Comparison of ENCODE assay signal across 8 mouse cellular contexts in genomic region chr4:152086505-152087210, GRCm38 (mm10). TPM values are rescaled to one million over a fixed set of nuclear protein-coding genes. Genes with fewer than 3 reads are reported as not detected.
DNase-seq lines count a peak whose midpoint lies in the region; ATAC-seq lines count a peak whose summit lies in the region.

No protein-coding gene starts in this region.

- peak overlapping the region; percentile 81 for H3K9ac ChIP-seq in forebrain, embryonic 11.5 days (ENCODE audit: low read length)
- H3K9ac ChIP-seq in hindbrain, embryonic 12.5 days: peak overlapping the region; percentile 84
- peak overlapping the region; percentile 80 for H3K9ac ChIP-seq in midbrain, embryonic 12.5 days (replicated peaks)

- H3K27ac ChIP-seq in forebrain, embryonic 11.5 days (ENCODE audit: low read depth, low read length): 0 out of 2 replicates have a peak overlapping the region, but pooled peaks have one; percentile 10
- H3K27ac ChIP-seq in hindbrain, embryonic 12.5 days: 0 out of 2 replicates have a peak overlapping the region, but pooled peaks have one; percentile 58
- peak overlapping the region; percentile 91 for H3K27ac ChIP-seq in limb, embryonic 10.5 days
- H3K27ac ChIP-seq in midbrain, embryonic 12.5 days (replicated peaks): no peak overlapping the region

- H3K4me2 ChIP-seq in forebrain, embryonic 11.5 days (ENCODE audit: low read depth, low read length, severe bottlenecking): peak overlapping the region; percentile 97
- peak overlapping the region; percentile 76 for H3K4me2 ChIP-seq in hindbrain, embryonic 12.5 days (replicated peaks)
- peak overlapping the region; percentile 81 for H3K4me2 ChIP-seq in midbrain, embryonic 12.5 days (replicated peaks)

- H3K36me3 ChIP-seq in forebrain, embryonic 11.5 days (ENCODE audit: control insufficient read depth, insufficient read depth, low read length): no peaks in the 10 kb centered on the region
- no peaks in the 10 kb centered on the region for H3K36me3 ChIP-seq in hindbrain, embryonic 12.5 days
- H3K36me3 ChIP-seq in limb, embryonic 10.5 days: peaks cover 11% of the 10 kb centered on the region
- H3K36me3 ChIP-seq in midbrain, embryonic 12.5 days: no peaks in the 10 kb centered on the region
- no peaks in the 10 kb centered on the region for H3K36me3 ChIP-seq in splenic B cell, adult 2 months (ENCODE audit: control insufficient read depth, insufficient read depth, low read length, poor library complexity, severe bottlenecking)

- peak overlapping the region; percentile 75 for H3K4me3 ChIP-seq in forebrain, embryonic 11.5 days (ENCODE audit: low read depth, low read length)
- H3K4me3 ChIP-seq in hindbrain, embryonic 12.5 days: peak overlapping the region; percentile 60
- H3K4me3 ChIP-seq in limb, embryonic 10.5 days: peak overlapping the region; percentile 92
- H3K4me3 ChIP-seq in midbrain, embryonic 12.5 days: peak overlapping the region; percentile 76

- H3K27me3 ChIP-seq in forebrain, embryonic 11.5 days (ENCODE audit: control insufficient read depth, insufficient read depth, low read length): peaks cover 2% of the 10 kb centered on the region; the same call in 1 of the 2 replicates
- peaks cover 3% of the 10 kb centered on the region; the same call in 1 of the 2 replicates for H3K27me3 ChIP-seq in hindbrain, embryonic 12.5 days
- 0 out of 2 replicates have a peak, but pooled peaks cover 16% of the 10 kb centered on the region for H3K27me3 ChIP-seq in limb, embryonic 10.5 days (ENCODE audit: low read depth, poor library complexity, severe bottlenecking)
- H3K27me3 ChIP-seq in midbrain, embryonic 12.5 days: peaks cover 34% of the 10 kb centered on the region
- no peaks in the 10 kb centered on the region; the same call in 1 of the 2 replicates for H3K27me3 ChIP-seq in splenic B cell, adult 2 months (ENCODE audit: control insufficient read depth, insufficient read depth, low read length, poor library complexity, severe bottlenecking)

- ATAC-seq in CD4-positive, CD25-positive, alpha-beta regulatory T cell, adult 4 months: peak; percentile 82
- peak; percentile 68 for ATAC-seq in forebrain, embryonic 11.5 days (replicated peaks; ENCODE audit: low FRiP score)
- ATAC-seq in hindbrain, embryonic 12.5 days (ENCODE audit: low FRiP score): peak; percentile 83
- peak; percentile 78 for ATAC-seq in midbrain, embryonic 12.5 days (ENCODE audit: low FRiP score, low read depth)

- under 1% methylated on average over 61 of the region's 92 CpGs for WGBS in forebrain, embryonic 11.5 days
- under 1% methylated on average over 50 of the region's 92 CpGs for WGBS in hindbrain, embryonic 12.5 days
- WGBS in limb, embryonic 10.5 days: under 1% methylated on average over 78 of the region's 92 CpGs
- under 1% methylated on average over 75 of the region's 92 CpGs for WGBS in midbrain, embryonic 12.5 days

- H3K9me3 ChIP-seq in forebrain, embryonic 11.5 days (ENCODE audit: control insufficient read depth, low read length): no peaks in the 10 kb centered on the region
- H3K9me3 ChIP-seq in hindbrain, embryonic 12.5 days (replicated peaks): no peaks in the 10 kb centered on the region
- H3K9me3 ChIP-seq in limb, embryonic 10.5 days (replicated peaks): no peaks in the 10 kb centered on the region
- no peaks in the 10 kb centered on the region; the same call in 1 of the 2 replicates for H3K9me3 ChIP-seq in midbrain, embryonic 12.5 days

- H3K4me1 ChIP-seq in forebrain, embryonic 11.5 days (replicated peaks; ENCODE audit: control insufficient read depth, insufficient read depth, low read length): peaks cover 3% of the 10 kb centered on the region
- peaks cover 23% of the 10 kb centered on the region for H3K4me1 ChIP-seq in hindbrain, embryonic 12.5 days
- H3K4me1 ChIP-seq in limb, embryonic 10.5 days: peaks cover 26% of the 10 kb centered on the region
- peaks cover 19% of the 10 kb centered on the region for H3K4me1 ChIP-seq in midbrain, embryonic 12.5 days

- peak; percentile 44 for DNase-seq in R1 (ENCODE audit: low read depth, low spot score)
- DNase-seq in forebrain, embryonic 11.5 days (ENCODE audit: low spot score): peak; percentile 78
- peak; percentile 79 for DNase-seq in limb, embryonic 10.5 days (ENCODE audit: low spot score)
- peak; percentile 37 for DNase-seq in splenic B cell, adult 2 months (ENCODE audit: low read depth, low spot score)
- DNase-seq in c-Kit-positive CD71-positive TER-119-positive erythroid progenitor cells, embryonic 14.5 days (ENCODE audit: low spot score): no peak

RNA-seq across cellular contexts. Expression of gene Plekhg5, which starts 14.4 kb away (rescaled TPM):
- polyA plus RNA-seq in CD4-positive, CD25-positive, alpha-beta regulatory T cell, adult 4 months (2017; shearing (Covaris generic)): 1 to 10 TPM; 1.7 to 2.4 TPM
- 8.0 and 8.2 TPM in 2 replicates for polyA plus RNA-seq in forebrain, embryonic 11.5 days (2014; fragmentation: Nextera tagmentation; extraction: Ambion mirVana)
- 11.7 and 12.0 TPM in 2 replicates for polyA plus RNA-seq in hindbrain, embryonic 12.5 days (2016; fragmentation: Nextera tagmentation; extraction: Ambion mirVana)
- 9.5 and 13.3 TPM in 2 replicates for polyA plus RNA-seq in limb, embryonic 10.5 days (2016; fragmentation: Nextera tagmentation; extraction: Ambion mirVana)
- 9.4 and 9.9 TPM in 2 replicates for polyA plus RNA-seq in midbrain, embryonic 12.5 days (2016; fragmentation: Nextera tagmentation; extraction: Ambion mirVana)

RNA-seq across cellular contexts. Expression of gene Tnfrsf25, which starts 29.1 kb away (rescaled TPM):
- 100 to 1,000 TPM; 125 to 170 TPM for polyA plus RNA-seq in CD4-positive, CD25-positive, alpha-beta regulatory T cell, adult 4 months (2017; shearing (Covaris generic))
- polyA plus RNA-seq in forebrain, embryonic 11.5 days (2014; fragmentation: Nextera tagmentation; extraction: Ambion mirVana): 0.49 TPM in 1 of 2 replicates, not detected in the other
- polyA plus RNA-seq in hindbrain, embryonic 12.5 days (2016; fragmentation: Nextera tagmentation; extraction: Ambion mirVana): 0.59 and 0.74 TPM in 2 replicates
- 0.67 and 0.75 TPM in 2 replicates for polyA plus RNA-seq in limb, embryonic 10.5 days (2016; fragmentation: Nextera tagmentation; extraction: Ambion mirVana)
- polyA plus RNA-seq in midbrain, embryonic 12.5 days (2016; fragmentation: Nextera tagmentation; extraction: Ambion mirVana): 0.73 and 0.83 TPM in 2 replicates

RNA-seq across cellular contexts. Expression of gene Nol9, which starts 47.5 kb away (rescaled TPM):
- polyA plus RNA-seq in CD4-positive, CD25-positive, alpha-beta regulatory T cell, adult 4 months (2017; shearing (Covaris generic)): 10 to 100 TPM; 11.3 to 14.9 TPM
- 41.0 and 41.9 TPM in 2 replicates for polyA plus RNA-seq in forebrain, embryonic 11.5 days (2014; fragmentation: Nextera tagmentation; extraction: Ambion mirVana)
- polyA plus RNA-seq in hindbrain, embryonic 12.5 days (2016; fragmentation: Nextera tagmentation; extraction: Ambion mirVana): 32.6 and 33.9 TPM in 2 replicates
- 52.1 and 54.1 TPM in 2 replicates for polyA plus RNA-seq in limb, embryonic 10.5 days (2016; fragmentation: Nextera tagmentation; extraction: Ambion mirVana)
- 35.4 and 36.9 TPM in 2 replicates for polyA plus RNA-seq in midbrain, embryonic 12.5 days (2016; fragmentation: Nextera tagmentation; extraction: Ambion mirVana)

RNA-seq across cellular contexts. Expression of gene Tas1r1, which starts 48.3 kb away (rescaled TPM):
- not detected for polyA plus RNA-seq in CD4-positive, CD25-positive, alpha-beta regulatory T cell, adult 4 months (2017; shearing (Covaris generic))
- 0.24 and 0.67 TPM in 2 replicates for polyA plus RNA-seq in forebrain, embryonic 11.5 days (2014; fragmentation: Nextera tagmentation; extraction: Ambion mirVana)
- 1.0 and 1.2 TPM in 2 replicates for polyA plus RNA-seq in hindbrain, embryonic 12.5 days (2016; fragmentation: Nextera tagmentation; extraction: Ambion mirVana)
- 0.35 and 0.65 TPM in 2 replicates for polyA plus RNA-seq in limb, embryonic 10.5 days (2016; fragmentation: Nextera tagmentation; extraction: Ambion mirVana)
- 0.59 and 1.3 TPM in 2 replicates for polyA plus RNA-seq in midbrain, embryonic 12.5 days (2016; fragmentation: Nextera tagmentation; extraction: Ambion mirVana)

RNA-seq across cellular contexts. Expression of gene Zbtb48, which starts 59.2 kb away (rescaled TPM):
- polyA plus RNA-seq in CD4-positive, CD25-positive, alpha-beta regulatory T cell, adult 4 months (2017; shearing (Covaris generic)): 10 to 100 TPM; 19.9 to 26.7 TPM
- 20.7 and 26.7 TPM in 2 replicates for polyA plus RNA-seq in forebrain, embryonic 11.5 days (2014; fragmentation: Nextera tagmentation; extraction: Ambion mirVana)
- 20.4 and 25.2 TPM in 2 replicates for polyA plus RNA-seq in hindbrain, embryonic 12.5 days (2016; fragmentation: Nextera tagmentation; extraction: Ambion mirVana)
- 24.5 and 26.5 TPM in 2 replicates for polyA plus RNA-seq in limb, embryonic 10.5 days (2016; fragmentation: Nextera tagmentation; extraction: Ambion mirVana)
- 20.8 and 23.4 TPM in 2 replicates for polyA plus RNA-seq in midbrain, embryonic 12.5 days (2016; fragmentation: Nextera tagmentation; extraction: Ambion mirVana)

Comparison
In these comparisons a context has a peak if more than half of its experiments do, and no peak if none do; other contexts are left out.
1. RNA of gene Tnfrsf25, which starts 29.1 kb away (polyA plus RNA-seq): 125 to 170 TPM in CD4-positive, CD25-positive, alpha-beta regulatory T cell, adult 4 months; 0.73 to 0.83 TPM in midbrain, embryonic 12.5 days, 0.67 to 0.75 TPM in limb, embryonic 10.5 days, 0.59 to 0.74 TPM in hindbrain, embryonic 12.5 days and 0.49 TPM in forebrain, embryonic 11.5 days; every median in the first group is over 10 times any median in the second.
2. Peak in every context shown above with its lines, with median percentiles within 50 percentile points of each other: ATAC-seq, H3K4me2 ChIP-seq, H3K4me3 ChIP-seq and H3K9ac ChIP-seq.